Mouse (Mus musculus) cerebellum, adult 9-10 months (tissue): ENCODE results near the gene Khsrp.

ENCODE experiments used
- DNase-seq: peaks from one replicate; pipeline ENCODE4 v3.0.0; 2022

The Khsrp gene

GRCm38 (mm10) chr17:57027471-57027870 is 3.9 kb downstream of the Khsrp start:
- DNase-seq = no peak

- no peak for DNase-seq
Observed at GRCm38 (mm10) chr17:57020960-57021359, 10.4 kb downstream of the Khsrp start.

GRCm38 (mm10) chr17:57019693-57020092 is 11.6 kb downstream of the Khsrp start:
- no peak for DNase-seq

DNA sequence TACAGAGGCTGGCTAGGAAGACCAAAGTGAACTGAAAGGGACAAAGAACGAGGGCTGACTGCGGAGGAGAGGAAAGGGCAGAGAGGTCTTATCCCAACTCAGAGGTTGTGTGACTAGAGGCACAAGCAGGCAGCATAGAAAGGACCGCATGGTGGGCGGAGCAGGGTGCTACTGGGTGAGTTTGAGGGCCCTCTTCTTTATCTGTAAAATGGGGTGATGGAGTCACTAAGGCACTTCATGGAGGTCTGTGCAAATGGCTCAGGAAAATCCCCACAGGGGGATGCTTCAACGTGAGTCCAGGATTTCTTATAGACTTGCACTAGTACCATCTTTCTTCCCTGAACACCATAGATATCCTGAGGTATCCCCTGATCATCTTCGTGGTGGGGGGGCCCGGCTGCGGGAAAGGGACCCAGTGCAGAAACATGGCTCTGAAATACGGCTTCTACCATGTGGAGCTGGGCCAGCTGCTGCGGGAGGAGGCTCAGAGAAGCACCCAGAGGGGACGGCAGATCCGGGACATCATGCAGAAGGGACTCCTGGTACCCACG is 19.0 kb downstream of the Khsrp start:
- DNase-seq = peak; percentile 66

DNA sequence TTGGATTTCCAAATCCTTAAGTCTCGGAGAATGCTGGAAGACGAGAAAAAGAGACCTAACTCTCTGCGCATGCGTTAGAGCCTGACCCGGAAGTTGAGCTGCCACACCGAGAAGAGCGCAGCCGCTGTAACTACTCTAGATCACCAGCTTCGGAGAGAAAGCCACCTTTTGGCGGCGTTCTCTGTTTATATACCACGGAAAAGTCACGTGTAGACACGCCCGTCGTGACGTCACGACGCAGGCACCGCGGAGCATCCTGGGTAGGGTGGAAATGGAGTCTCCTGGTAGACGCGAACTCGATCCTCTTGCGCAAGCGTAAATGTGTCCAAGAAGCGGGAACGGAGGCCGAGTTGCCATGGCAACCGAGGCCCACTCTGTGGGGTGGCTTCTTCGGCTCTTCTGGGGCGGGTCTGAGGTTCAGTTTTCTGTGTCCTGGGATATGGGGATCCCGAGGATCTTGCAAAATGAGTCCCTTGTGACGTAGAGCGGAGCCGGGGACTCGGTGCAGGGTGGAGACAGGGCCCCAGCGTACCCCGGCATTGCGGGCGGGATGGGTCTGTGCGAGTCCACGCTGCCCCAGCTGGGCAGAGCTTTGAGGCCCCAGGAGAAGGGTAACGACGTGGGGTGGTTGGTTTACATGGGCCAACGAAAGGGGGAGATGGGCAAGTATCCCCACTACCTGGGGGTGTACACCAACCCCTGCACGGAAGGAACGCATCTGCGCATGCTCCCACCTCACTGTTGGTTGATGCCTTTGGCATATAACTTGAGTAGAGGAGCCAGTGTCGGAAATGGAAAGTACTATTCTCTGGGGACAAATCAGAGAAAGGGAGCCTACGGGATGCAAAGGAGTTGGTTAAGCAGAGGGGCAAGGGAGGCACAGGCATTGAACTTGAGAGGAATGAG is 19.8 kb downstream of the Khsrp start, which contains the start of the genes Gtf2f1 and Gm17949:
Gtf2f1 (minus strand) TSS at position 53 of the 906 bp plus-strand sequence.
Gm17949 (plus strand) TSS at position 234 of the 906 bp plus-strand sequence.
- DNase-seq = peak; percentile 96

GRCm38 (mm10) chr17:57010911-57011235 is 20.4 kb downstream of the Khsrp start:
- no peak for DNase-seq

DNA sequence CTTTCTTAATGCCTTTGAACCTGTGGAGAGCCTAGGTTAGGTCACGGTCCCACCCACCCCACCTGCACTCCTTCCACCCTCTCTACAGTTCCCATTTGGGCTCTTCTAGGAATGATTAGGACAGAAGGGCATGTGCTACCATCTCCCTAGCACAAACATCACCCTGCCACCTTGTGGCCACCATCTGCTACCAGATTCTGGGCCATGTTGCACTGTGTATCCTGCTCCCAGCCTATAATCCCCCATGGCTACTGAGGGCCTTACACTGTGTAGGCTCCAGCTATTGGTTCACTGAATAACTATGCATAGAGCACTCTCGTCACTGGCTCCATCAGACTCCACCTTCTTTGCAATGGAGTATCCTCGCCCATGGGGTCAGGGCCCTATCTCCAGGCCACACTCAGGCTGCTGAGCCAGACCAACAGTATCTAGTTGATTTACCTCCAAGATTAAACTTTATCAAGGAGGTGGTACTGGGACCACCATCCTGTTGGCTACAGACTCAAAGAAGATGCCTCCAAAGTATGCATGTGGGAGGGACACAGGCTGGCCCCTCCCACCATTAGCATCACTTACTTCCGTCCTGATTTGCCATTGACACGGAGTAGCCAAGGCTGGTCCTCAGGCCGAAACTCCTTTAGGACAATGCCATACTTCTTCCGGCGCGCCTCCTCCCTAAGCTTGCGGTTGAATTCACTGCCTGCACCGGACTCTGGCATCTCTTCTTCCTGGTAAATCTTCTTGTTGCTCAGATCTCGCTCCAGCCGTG is 24.0 kb downstream of the Khsrp start:
- DNase-seq = no peak

DNA sequence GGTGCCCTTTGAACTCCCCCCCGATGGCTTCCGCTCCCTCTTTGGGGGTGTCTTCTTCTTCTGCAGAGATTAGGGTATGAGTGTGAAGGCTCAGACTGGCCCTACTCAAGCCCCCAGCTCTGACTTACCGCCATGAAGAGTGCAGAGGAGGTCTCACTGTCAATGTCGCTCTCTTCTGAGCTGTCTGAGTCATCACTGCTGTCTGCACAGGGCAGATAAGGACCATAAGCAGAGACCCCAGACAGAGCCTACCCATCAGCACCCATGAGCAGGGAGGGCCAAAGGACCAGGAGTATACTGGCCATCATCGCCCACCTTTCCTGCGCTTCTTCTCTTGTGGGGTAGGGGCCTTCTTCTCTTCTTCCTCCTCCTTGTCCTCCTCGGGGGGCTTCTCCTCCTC is 27.3 kb downstream of the Khsrp start:
- no peak for DNase-seq

GRCm38 (mm10) chr17:57001228-57001627 is 30.1 kb downstream of the Khsrp start:
- no peak for DNase-seq

GRCm38 (mm10) chr17:56999968-57000609 is 31.2 kb downstream of the Khsrp start, which contains the start of gene Pspn:
TSS of gene Pspn (minus strand) at chr17:57000018.
- peak; percentile 21 for DNase-seq

DNA sequence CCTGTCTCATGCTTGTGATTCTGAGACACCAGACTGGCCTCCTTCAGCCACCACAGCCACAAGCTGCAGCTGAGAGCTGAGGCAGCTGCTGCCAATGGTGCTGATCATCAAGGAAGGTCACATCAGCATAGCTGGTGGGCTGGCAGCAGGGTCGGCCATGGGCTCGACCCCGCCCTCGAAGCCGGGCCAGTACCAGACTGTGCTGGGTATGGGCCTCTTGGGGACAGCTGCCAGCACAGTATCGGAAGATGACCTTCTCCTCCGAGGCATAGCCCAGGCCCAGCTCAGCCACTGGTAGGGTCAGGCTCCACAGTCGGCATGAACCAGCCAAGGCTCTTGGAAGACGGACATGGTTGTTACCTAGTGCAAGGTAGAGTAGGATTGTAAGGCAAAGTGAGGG is 31.9 kb downstream of the Khsrp start:
- peak; percentile 22 for DNase-seq

DNA sequence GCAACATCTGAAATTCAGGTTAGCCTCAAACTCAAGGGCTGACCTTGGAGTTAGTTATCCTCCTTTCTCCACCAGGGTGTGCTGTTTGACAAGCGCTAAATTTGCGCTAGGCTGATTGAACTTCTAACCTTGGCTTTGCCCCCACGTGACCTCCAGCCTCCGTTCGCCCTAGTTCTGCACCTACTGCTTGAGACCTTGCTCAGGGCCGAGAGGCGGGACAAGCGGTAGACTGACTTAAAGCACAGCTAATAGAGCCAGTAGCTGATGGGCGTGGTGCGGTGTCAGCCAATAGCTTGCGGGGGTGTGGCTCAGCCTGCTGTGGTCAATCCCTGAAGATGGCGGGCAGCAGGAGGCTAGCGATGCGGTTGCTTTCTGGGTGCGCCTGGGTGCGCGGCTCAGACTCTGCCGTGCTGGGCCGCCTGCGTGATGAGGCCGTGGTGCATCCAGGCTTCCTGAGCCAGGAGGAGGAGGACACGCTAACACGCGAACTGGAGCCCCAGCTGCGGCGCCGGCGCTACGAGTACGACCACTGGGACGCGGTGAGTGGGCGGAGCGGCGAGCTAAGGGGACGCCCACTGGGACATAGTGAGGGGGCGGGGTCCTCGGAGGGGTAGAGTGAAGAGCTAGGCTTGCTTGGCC is 34.2 kb downstream of the Khsrp start, which contains the start of gene Alkbh7:
Alkbh7 (plus strand) TSS at position 311 of the 639 bp plus-strand sequence.
- DNase-seq = peak; percentile 98

- no peak for DNase-seq
Observed at GRCm38 (mm10) chr17:56996506-56996905, 34.8 kb downstream of the Khsrp start.

- peak; percentile 17 for DNase-seq
Observed at GRCm38 (mm10) chr17:56995046-56995445, 36.3 kb downstream of the Khsrp start.

DNA sequence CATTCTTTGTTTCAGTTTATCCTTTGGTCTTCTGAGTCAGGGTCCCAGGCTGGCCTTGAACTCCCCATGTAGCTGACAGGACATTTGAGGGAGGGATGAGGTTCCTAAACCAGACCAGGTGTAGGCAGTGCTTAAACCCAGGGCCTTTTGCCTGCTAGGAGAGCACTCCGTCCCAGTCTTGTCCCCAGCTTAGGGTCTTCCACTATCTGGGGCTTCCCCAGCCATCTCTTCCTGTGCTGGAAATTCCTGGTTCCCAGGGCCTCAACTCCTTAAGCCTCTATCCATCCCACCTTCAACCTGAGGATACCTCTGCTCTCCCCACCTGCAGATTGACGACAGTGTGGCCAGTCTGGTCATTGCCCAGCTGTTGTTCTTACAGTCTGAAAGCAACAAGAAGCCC is 40.4 kb downstream of the Khsrp start:
- peak; percentile 39 for DNase-seq

GRCm38 (mm10) chr17:56990115-56990746 is 41.1 kb downstream of the Khsrp start, which contains the start of gene Clpp:
TSS of gene Clpp (plus strand) at chr17:56990305.
- peak; percentile 96 for DNase-seq

- peak; percentile 88 for DNase-seq
Observed at GRCm38 (mm10) chr17:56989467-56990114, 41.7 kb downstream of the Khsrp start.

DNA sequence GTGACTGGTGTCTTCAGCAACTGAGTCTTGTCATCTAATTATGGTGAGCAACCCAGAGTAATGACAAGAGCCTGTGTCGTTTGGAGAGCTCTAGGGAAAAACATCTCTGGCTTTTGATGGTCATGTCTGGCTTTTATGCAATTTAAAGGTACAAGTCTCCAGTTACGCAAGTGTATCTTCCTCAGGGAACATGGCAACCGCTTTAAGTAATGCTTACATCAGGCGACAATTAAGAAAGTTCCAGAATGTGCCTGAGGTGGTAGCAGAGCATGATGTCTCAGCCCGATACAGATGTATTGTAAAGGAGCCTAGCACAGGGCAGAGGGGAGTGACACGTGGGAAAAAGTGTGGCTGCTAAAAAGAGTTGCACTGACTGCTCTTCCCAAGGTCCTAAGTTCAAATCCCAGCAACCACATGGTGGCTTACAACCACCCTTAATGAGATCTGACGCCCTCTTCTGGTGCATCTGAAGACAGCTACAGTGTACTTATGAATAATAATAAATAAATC is 42.3 kb downstream of the Khsrp start:
- peak; percentile 59 for DNase-seq

- DNase-seq = peak; percentile 47
Observed at GRCm38 (mm10) chr17:56988441-56988840, 42.9 kb downstream of the Khsrp start.

- DNase-seq = no peak
Observed at GRCm38 (mm10) chr17:56986105-56986805, 45.1 kb downstream of the Khsrp start.
